Mouse (Mus musculus) Patski (cell line): ENCODE results near the gene Arhgef40. TPM values are rescaled to one million over a fixed set of nuclear protein-coding genes. Genes with fewer than 3 reads are reported as not detected.
A peak's percentile ranks its signal among the peaks of the same experiment; 100 is the strongest.

ENCODE experiments used
- ATAC-seq: fragments of 100-300 bp; one replicate; pipeline ENCODE4 v1.8.0; 2021
- CTCF ChIA-PET: fragments of 350-600 bp; sonication (Branson Sonifier 250); formaldehyde crosslinking; loops from one replicate; lab custom pipeline; 2022; ENCODE audit warnings: inconsistent platforms; lab: Charles Lee
- POLR2A ChIA-PET: fragments of 350-600 bp; sonication (Branson Sonifier 250); formaldehyde crosslinking; loops from one replicate; lab custom pipeline; 2022; ENCODE audit warnings: antibody characterized with exemption, inconsistent platforms; lab: Charles Lee
- DNase-seq: peaks from one replicate; pipeline ENCODE4 v3.0.0-alpha.2; 2011; ENCODE audit warnings: low read depth, low spot score
- H3K27me3 ChIP-seq: fragments of 371-371 bp; one replicate; pipeline ENCODE4 v1.5.1; 2021
- CTCF ChIP-seq: fragments of 100-300 bp; IDR thresholded peaks from one replicate; pipeline ENCODE4 v1.5.1; 2021
- in situ Hi-C: fragments of 300-500 bp; cut with MboI; formaldehyde crosslinking; loops from 3 replicates; pipeline ENCODE4 v1.11.1; 2018; ENCODE audit warnings: low pct_unique_long_range_greater_than_20kb, mixed read lengths
- polyA plus RNA-seq: library from polyadenylated mRNA; unstranded; gene quantifications from one replicate; pipeline ENCODE4 v1.2.3, GENCODE M21; 2021

Arhgef40 gene
- polyA plus RNA-seq, result 80.2 TPM

DNA sequence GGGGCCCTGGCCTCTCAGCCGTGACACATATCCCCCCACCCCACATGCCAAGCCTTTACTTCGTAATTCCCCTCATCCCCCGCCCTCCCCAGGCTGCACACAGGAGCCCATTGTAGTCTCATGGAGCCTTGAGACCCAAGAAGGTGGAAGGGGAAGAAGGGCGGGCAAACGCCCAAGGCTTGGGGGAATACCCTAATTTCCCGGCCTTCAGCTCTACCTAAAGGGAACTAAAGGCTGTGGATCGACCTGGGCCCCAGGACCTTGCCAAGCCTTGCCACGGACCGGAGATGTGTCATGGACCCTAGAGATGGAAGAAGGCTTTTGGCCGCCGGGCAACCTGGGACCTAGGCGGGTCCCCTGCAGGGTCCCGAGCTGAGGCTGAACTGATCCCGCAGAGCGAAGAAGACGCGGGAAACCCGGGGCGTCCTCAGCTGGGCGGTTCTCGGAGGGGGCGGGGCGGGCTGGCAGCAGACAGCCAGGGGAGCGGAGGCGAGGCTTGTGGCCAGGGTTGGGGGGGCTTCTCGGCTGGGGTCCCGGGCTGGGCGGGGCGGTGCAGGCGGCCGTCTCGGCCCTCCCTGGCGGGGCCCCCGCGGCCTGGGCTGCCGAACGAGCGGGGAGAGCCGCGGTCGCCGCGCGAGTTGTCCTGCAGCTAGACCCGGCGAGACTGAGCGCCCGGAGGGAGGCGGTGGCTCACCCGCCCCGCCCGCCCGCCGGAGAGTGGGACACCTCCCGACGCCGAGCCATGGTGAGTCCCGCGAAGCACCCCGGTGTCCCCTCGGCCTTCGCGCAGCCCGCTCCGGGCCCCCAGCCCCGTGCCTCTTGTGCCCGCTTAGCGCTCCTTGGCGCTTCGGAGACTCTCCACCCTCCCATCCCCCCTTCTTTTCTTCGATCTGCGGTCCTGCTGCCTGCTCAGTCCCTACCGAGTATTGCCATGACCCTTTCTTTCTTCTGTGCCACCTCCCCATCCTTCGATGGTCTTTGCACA is at the start of gene Arhgef40:
TSS of gene Arhgef40 (plus strand) at position 473 of the 985 bp plus-strand sequence.
- ATAC-seq (peak; percentile 49), DNase-seq (no peak)
- in situ Hi-C loops, result no loop called here
- ChIA-PET CTCF (no interaction called here), POLR2A (interaction anchor here (0.7 to 0.9 kb wide), 3 partner anchors 11 to 35 kb away, joined by 3 to 6 read pairs (median 4); no protein-coding TSS in a partner anchor)
- TF ChIP-seq CTCF, result no peak
- H3K27me3 ChIP-seq, result no peaks in the 10 kb centered on the region

DNA sequence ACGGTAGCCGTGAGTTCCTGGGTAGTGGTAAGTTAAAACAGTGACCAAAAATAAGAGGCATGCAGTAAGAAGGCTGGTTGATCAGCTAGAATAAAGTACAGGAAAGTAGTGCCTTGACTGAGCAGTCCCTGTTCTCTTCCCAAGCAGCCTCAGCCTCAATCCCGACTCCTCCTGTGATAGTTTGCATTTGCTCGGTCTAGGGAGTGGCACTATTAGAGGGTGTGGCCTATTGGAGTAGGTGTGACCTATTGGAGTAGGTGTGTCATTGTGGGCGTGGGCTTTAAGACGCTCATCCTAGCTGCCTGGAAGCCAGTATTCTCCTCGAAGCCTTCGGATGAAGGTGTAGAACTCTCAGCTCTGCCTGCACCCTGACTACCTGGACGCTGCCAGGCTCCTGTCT is 45.5 kb upstream of the Arhgef40 start:
- CTCF ChIA-PET, result no interaction called here

DNA sequence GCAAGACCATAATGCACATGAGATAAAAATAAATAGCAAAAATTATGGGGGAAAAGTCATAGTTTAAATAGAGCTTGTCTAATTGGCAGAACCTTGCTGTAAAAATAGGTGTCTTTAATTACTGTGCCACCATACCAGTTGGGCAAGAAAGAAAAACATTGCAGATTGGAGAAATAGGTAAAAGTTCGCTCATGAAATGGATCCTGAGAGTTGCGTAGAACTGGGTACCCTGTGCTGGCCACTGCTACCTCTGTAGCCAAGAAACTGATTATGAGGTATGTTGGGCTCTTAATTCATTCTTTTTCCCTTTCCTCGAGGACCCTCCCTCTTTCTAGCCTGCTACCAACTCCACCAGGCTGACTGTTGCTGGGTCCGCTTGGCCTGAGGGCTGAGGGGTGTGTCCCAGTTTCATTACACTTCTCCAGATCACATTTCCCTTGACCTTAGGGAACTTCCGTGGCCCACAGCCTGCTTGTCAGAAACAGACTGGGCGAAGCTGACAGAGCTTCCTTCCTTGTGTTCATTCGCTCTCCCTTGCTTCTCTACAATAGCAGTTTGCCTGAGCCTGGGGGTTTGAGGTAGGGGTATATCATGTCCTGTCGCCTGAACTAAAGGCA is 43.5 kb upstream of the Arhgef40 start:
- TF ChIP-seq CTCF, result no peak
- ATAC-seq (no peak), DNase-seq (no peak)
- POLR2A ChIA-PET, result no interaction called here
- no peaks in the 10 kb centered on the region for H3K27me3 ChIP-seq
- in situ Hi-C loops, result no loop called here
- CTCF ChIA-PET, result no interaction called here

More for the DNA sequence above, 45.5 kb upstream of the Arhgef40 start:
- POLR2A ChIA-PET, result no interaction called here
- no peak for ATAC-seq
- no peak for TF ChIP-seq CTCF
- DNase-seq, result no peak
- H3K27me3 ChIP-seq, result no peaks in the 10 kb centered on the region
- in situ Hi-C loops, result no loop called here

DNA sequence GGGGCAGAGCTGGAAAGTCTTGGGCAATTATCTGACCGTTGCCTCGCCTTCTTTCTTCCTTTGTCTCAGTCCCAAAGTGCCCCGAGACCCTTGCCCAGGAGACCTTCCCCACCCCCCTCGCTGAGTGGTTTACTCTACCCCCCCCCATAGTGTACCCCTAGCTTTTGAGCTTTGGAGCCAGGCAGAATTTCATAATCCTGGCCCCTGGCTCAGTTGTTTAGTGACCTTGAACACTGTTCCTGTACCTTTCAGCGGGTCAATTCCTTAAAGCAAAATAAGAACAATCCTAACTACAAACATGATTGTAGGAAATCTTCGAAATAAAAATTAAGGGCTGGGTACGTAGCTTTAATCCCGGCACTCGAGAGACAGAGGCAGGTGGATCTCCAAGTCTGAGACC is 42.9 kb upstream of the Arhgef40 start:
- ChIA-PET CTCF (no interaction called here), POLR2A (no interaction called here)
- ATAC-seq, result no peak
- DNase-seq, result no peak
- H3K27me3 ChIP-seq, result no peaks in the 10 kb centered on the region
- in situ Hi-C loops, result no loop called here
- no peak for TF ChIP-seq CTCF

DNA sequence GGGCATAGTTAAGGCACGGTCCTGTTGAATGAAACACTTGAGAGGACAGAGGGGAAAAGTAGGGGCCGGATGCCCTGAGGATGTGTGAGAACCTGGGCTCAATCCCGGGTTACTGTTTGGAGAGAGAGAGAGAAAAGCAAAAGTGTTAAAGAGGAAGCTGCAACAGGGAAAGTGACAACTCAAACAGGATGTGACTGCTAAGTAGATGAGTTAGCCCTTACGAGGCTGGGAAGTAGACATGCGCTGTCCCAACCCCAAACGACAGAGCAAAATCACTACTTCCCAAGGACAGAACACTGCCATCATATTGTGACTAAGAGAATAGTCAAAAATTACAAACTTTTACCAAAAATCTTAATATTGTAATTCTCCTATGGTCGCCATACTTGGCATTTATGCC is 42.3 kb upstream of the Arhgef40 start:
- ChIA-PET POLR2A (no interaction called here), CTCF (no interaction called here)
- no peak for TF ChIP-seq CTCF
- in situ Hi-C loops, result no loop called here
- DNase-seq (no peak), ATAC-seq (no peak)
- no peaks in the 10 kb centered on the region for H3K27me3 ChIP-seq

DNA sequence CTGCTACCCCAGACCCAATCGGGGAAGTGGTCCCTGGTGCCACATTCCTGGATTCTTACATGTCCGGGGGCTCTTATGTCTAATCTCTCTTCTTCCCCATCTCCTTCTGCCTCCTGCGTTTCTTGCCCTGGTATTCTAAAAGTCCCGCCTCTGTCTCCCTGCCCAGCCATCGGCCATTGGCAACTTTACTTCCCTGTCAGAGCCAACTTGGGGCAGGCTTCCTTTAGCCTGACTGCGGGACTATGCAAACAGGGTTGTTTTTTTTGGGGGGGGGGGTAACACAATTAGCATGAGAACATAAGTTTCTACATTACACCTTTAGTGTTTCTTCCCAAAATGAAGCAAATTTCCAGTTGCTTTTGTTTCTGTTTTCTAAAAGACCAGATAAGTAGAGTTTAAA is 41.2 kb upstream of the Arhgef40 start:
- ATAC-seq, result no peak
- CTCF ChIA-PET, result no interaction called here
- in situ Hi-C loops, result no loop called here
- POLR2A ChIA-PET, result no interaction called here
- no peak for TF ChIP-seq CTCF
- H3K27me3 ChIP-seq, result no peaks in the 10 kb centered on the region
- DNase-seq, result no peak

DNA sequence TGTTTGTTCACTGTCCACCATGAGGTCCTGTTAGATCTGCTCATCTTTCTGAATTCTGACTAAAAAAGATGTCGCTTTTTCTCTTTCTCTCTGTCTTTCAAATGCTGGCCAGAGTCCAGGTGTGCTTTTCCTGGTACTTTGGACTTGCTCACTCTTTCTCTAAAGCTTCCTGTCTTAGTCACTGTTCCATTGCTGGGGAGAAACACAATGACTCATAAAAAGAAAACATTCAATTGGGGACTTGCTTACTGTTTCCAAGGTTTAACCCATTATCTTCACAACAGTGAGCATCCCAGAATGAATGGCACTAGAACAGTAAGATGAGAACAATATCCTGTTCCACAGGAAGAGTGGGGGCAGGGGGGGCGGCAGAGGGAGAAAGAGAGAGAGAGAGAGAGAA is 24.2 kb upstream of the Arhgef40 start:
- ATAC-seq (no peak), DNase-seq (no peak)
- no peaks in the 10 kb centered on the region for H3K27me3 ChIP-seq
- ChIA-PET POLR2A (no interaction called here), CTCF (no interaction called here)
- TF ChIP-seq CTCF, result no peak
- in situ Hi-C loops, result no loop called here

DNA sequence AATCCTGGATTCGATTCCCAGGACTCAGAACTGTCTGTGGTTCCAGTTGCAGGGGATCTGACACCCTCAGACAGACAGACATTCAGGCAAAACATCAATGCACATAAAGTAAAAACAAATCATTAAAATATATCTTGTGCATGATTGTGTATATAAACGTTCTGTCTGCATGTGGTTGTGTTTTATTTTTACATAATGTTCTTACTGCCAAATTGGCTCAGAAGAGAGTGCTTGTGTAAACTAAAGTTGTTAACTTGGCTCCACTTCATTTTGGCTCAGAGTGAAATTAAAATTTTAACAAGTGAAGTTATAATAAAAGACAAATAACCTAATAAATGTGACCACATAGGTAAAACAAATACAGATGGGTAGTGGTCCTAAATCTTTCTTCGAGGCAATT is 17.1 kb upstream of the Arhgef40 start:
- no peak for TF ChIP-seq CTCF
- in situ Hi-C loops, result no loop called here
- ATAC-seq, result no peak
- no peak for DNase-seq
- POLR2A ChIA-PET, result no interaction called here
- CTCF ChIA-PET, result no interaction called here
- H3K27me3 ChIP-seq, result no peaks in the 10 kb centered on the region

DNA sequence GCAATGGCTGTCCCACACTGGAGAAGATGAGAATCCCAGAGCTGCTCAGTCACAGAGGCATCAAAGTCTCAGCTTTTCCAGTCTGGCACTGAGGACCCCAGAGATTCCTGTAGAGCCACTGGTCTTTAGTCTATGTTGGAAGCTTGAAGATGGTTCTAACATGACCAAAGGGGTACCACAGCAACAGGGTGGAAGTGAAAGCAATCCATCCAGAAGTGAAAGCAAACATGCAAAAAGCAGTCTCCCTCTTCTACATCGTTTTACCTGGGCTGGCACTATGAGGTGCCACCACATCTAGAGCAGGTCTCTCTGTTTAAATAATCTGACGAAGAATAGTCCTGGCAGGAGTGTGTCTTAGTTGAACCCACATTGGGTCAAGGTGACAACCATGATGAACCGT is 5.3 kb upstream of the Arhgef40 start:
- CTCF ChIA-PET, result no interaction called here
- POLR2A ChIA-PET, result no interaction called here

DNA sequence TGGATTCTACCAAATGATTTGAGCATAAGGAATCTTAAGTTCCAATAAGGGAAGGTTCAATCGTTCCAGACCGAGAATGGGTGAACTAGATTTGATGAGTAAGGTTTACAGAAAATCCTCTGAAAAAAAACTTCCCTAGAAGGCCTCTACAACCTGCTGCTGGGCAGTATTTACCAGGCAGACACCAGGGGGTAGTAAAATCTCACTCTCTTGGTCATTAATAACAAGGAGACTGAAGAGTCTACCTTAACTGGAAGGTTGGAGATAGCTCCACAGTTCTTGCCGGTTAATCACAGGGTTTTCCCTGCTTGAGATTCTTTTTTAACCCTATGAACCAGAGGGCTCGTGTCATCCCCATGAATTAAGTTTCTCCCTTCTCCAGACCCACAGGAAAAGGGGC is 1.3 kb upstream of the Arhgef40 start:
- no peaks in the 10 kb centered on the region for H3K27me3 ChIP-seq
- in situ Hi-C loops, result no loop called here
- ATAC-seq, result no peak
- no peak for DNase-seq
- TF ChIP-seq CTCF, result no peak
- ChIA-PET CTCF (interaction anchor here (0.6 to 1.2 kb wide), 3 partner anchors 13 to 122 kb away, joined by 3 read pairs; no protein-coding TSS in a partner anchor), POLR2A (no interaction called here)

More for the DNA sequence above, 5.3 kb upstream of the Arhgef40 start:
- no peak for ATAC-seq
- in situ Hi-C loops, result no loop called here
- no peak for DNase-seq
- TF ChIP-seq CTCF, result no peak
- H3K27me3 ChIP-seq, result no peaks in the 10 kb centered on the region

DNA sequence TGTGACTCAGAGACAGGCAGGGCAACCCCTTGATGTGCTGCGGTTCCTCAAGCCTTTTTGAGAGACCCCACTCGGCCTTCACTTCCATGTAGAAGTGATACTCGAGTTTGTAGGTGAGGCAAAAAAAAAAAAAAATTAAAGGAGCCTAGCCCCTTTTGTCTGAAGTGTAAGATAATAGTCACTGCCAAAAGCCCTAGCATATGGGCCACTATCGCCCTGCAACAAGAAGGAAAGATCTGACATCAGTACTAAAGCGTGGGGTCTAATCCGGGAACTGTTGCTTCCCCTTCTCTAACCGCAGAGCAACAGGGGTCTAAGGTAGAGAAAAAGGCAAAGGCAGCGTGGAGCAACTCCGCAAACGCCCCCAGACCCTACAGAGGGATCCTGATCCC is 668 bp upstream of the Arhgef40 start:
- no peaks in the 10 kb centered on the region for H3K27me3 ChIP-seq
- TF ChIP-seq CTCF, result no peak
- POLR2A ChIA-PET, result interaction anchor here (0.9 kb wide), 1 partner anchor 36 kb away, joined by 3 read pairs; no protein-coding TSS in a partner anchor
- ATAC-seq, result no peak
- no peak for DNase-seq
- CTCF ChIA-PET, result interaction anchor here (1.1 kb wide), 1 partner anchor 121 kb away, joined by 3 read pairs; no protein-coding TSS in a partner anchor
- in situ Hi-C loops, result no loop called here
